Mouse (Mus musculus): ENCODE measurements around the gene Gm10647. TPM values are rescaled to one million over a fixed set of nuclear protein-coding genes. Genes with fewer than 3 reads are reported as not detected.

Gene Gm10647
- total and polyA plus RNA-seq, 3 experiments = 0.10 to 0.16 (median 0.14) TPM

- Histone ChIP-seq H3K4me3 (no peak overlapping the region), H3K27ac (no peak overlapping the region), H3K4me1 (ENCODE audit: control insufficient read depth, insufficient read depth, low read length) (peaks cover 2% of the 10 kb centered on the region), H3K27me3 (ENCODE audit: control insufficient read depth, insufficient read depth, low read length) (no peaks in the 10 kb centered on the region), H3K79me2 (replicated peaks; ENCODE audit: control insufficient read depth, insufficient read depth, low read length) (no peaks in the 10 kb centered on the region), H3K36me3 (ENCODE audit: control insufficient read depth, insufficient read depth, low read length) (no peaks in the 10 kb centered on the region), H3K9ac (ENCODE audit: low read depth, low read length) (no peak overlapping the region)
- WGBS = 42% methylated on average over 4 of the region's 4 CpGs
- DNase-seq = no peak
- no peak for TF ChIP-seq CTCF (IDR thresholded peaks at IDR 0.05)
- TF ChIP-seq POLR2A (IDR thresholded peaks at IDR 0.05; ENCODE audit: insufficient read depth, low read depth, low read length) = no peak
- no peak for TF ChIP-seq EP300 (IDR thresholded peaks at IDR 0.05; ENCODE audit: insufficient read depth, low read depth, low read length)
- intact Hi-C loops (cut with DNase I) = loop anchor here (5.0 kb wide), 1 partner anchor 105 kb away; no protein-coding TSS in a partner anchor
These were observed 35.6 kb downstream of the Gm10647 start for GRCm38 (mm10) chr9:66832366-66832908.

DNA sequence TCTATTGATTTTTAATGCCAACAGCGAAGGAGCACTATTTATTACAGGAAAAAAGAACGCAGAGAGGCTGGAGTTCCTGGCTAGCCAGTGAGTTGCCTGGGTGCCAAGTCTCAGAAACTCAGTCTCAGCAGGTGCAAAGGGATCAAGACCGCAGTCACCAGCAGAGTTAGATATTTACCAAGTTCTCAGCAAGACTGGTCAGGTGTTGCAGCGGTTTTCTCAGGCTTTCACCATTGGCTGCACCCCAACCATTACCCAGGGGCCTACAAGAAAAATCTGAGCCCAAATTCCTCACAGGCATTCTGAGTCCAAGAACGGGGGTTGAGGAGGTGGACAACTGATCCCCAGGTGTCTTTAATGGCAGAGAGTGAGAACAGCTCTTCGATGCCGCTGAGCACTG, 37.0 kb downstream of the Gm10647 start:
- Histone ChIP-seq H3K27ac (no peak overlapping the region), H3K4me3 (peak overlapping the region; percentile 86; the same call in 1 of the 2 replicates), H3K79me2 (replicated peaks; ENCODE audit: control insufficient read depth, insufficient read depth, low read length) (no peaks in the 10 kb centered on the region), H3K27me3 (ENCODE audit: control insufficient read depth, insufficient read depth, low read length) (no peaks in the 10 kb centered on the region), H3K9ac (ENCODE audit: low read depth, low read length) (no peak overlapping the region; the same call in 1 of the 2 replicates), H3K4me1 (ENCODE audit: control insufficient read depth, insufficient read depth, low read length) (peaks cover 2% of the 10 kb centered on the region), H3K36me3 (ENCODE audit: control insufficient read depth, insufficient read depth, low read length) (no peaks in the 10 kb centered on the region)
- no peak for DNase-seq
- TF ChIP-seq CTCF (IDR thresholded peaks at IDR 0.05) (no peak), POLR2A (IDR thresholded peaks at IDR 0.05; ENCODE audit: insufficient read depth, low read depth, low read length) (no peak), EP300 (IDR thresholded peaks at IDR 0.05; ENCODE audit: insufficient read depth, low read depth, low read length) (no peak)
- 40% methylated on average over 7 of the region's 7 CpGs for WGBS
- intact Hi-C loops (cut with DNase I) = loop anchor here (2.0 to 5.0 kb wide), 3 partner anchors 39 to 103 kb away; partner anchors contain the start of genes Aph1b and Rab8b

DNA sequence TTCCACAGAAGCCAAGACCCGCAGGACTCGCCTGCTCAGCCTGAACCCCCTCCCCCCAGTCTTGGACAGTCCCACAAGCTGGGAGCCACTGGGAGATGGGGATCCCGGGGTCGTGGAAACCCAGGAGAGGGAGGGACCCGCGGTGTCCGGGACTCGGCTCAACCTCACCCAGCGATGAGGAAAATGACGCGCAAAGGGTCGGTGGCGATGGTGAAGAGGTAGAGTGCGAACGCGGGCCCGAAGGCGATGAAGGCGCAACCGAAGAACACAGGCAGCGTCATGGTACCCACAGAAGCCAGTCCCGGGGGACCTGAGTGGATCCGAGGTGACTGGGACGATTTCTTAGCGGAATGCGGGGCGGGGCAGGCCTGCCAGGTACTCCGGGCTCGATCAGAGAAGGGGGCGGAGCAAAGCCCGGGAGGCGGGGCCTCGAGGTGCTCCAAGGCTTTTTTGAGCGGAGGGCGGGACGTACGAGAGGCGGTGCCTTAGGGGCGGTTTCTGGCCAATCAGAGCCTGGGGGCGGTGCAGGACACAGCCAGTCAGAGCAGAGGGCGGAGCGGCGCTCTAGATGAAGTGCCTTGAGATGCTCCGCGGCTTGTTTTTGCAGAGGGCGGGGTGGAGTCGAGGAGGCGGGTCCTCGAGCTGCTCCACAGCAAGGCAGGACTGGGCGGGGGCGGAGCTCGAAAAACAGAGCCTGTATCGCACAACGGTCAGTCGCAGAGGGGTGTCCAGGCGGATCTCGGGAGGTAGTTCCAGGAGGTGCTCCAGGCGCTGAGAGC, 37.7 kb downstream of the Gm10647 start, which contains the start of gene Aph1c:
Gene Aph1c (minus strand): TSS at position 409 of the 779 bp plus-strand sequence.
- H3K9ac ChIP-seq (ENCODE audit: low read depth, low read length) = peak within 1 kb of the TSS; percentile 58
- no peaks in the 10 kb centered on the region for H3K27me3 ChIP-seq (ENCODE audit: control insufficient read depth, insufficient read depth, low read length)
- H3K4me3 ChIP-seq = peak within 1 kb of the TSS; percentile 86
- DNase-seq = peak; percentile 97 to 99
- TF ChIP-seq POLR2A (IDR thresholded peaks at IDR 0.05; ENCODE audit: insufficient read depth, low read depth, low read length) = peak; percentile 68
- no peak; the same call in none of the 2 replicates for TF ChIP-seq EP300 (IDR thresholded peaks at IDR 0.05; ENCODE audit: insufficient read depth, low read depth, low read length)
- H3K36me3 ChIP-seq (ENCODE audit: control insufficient read depth, insufficient read depth, low read length) = no peaks in the 10 kb centered on the region
- WGBS = under 1% methylated on average over 58 of the region's 58 CpGs
- peak within 1 kb of the TSS; percentile 59 for H3K27ac ChIP-seq
- H3K4me1 ChIP-seq (ENCODE audit: control insufficient read depth, insufficient read depth, low read length) = peaks cover 2% of the 10 kb centered on the region
- no peaks in the 10 kb centered on the region for H3K79me2 ChIP-seq (replicated peaks; ENCODE audit: control insufficient read depth, insufficient read depth, low read length)
- intact Hi-C loops (cut with DNase I) = loop anchor here (2.0 to 5.0 kb wide), 3 partner anchors 40 to 103 kb away; partner anchors contain the start of genes Aph1b and Rab8b

DNA sequence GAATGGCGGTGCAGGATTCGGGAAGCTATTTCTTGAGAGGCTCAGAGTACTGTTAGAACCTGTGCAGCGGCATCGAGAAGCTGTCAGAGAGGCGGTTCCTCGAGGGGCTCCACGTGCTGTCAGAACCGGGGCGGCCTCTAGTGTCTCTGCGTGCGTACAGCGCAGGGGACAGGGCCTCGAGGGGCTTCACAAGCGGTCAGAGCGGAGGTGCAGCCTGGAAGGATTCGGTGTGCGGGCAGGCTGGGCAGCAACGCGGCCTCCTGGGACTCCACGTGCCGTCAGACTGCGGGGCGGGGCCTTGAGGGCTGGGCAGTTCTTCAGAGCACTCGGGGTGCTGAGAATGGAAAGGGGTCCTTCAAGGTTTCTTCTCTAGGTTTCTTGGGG, 38.2 kb downstream of the Gm10647 start:
- no peak for DNase-seq
- peak overlapping the region; percentile 86 for H3K4me3 ChIP-seq
- H3K27ac ChIP-seq = peak overlapping the region; percentile 10; the same call in 1 of the 2 replicates
- H3K36me3 ChIP-seq (ENCODE audit: control insufficient read depth, insufficient read depth, low read length) = no peaks in the 10 kb centered on the region
- no peaks in the 10 kb centered on the region for H3K79me2 ChIP-seq (replicated peaks; ENCODE audit: control insufficient read depth, insufficient read depth, low read length)
- TF ChIP-seq EP300 (IDR thresholded peaks at IDR 0.05; ENCODE audit: insufficient read depth, low read depth, low read length) (no peak), CTCF (IDR thresholded peaks at IDR 0.05) (no peak), POLR2A (IDR thresholded peaks at IDR 0.05; ENCODE audit: insufficient read depth, low read depth, low read length) (no peak)
- H3K9ac ChIP-seq (ENCODE audit: low read depth, low read length) = peak overlapping the region; percentile 58
- intact Hi-C loops (cut with DNase I) = loop anchor here (2.0 kb wide), 2 partner anchors 40 to 84 kb away; partner anchors contain the start of genes Aph1b and Rab8b
- under 1% methylated on average over 24 of the region's 24 CpGs for WGBS
- peaks cover 2% of the 10 kb centered on the region for H3K4me1 ChIP-seq (ENCODE audit: control insufficient read depth, insufficient read depth, low read length)
- no peaks in the 10 kb centered on the region for H3K27me3 ChIP-seq (ENCODE audit: control insufficient read depth, insufficient read depth, low read length)

GRCm38 (mm10) chr9:66846822-66847221, 50.0 kb downstream of the Gm10647 start:
- WGBS = 91% methylated on average over 5 of the region's 5 CpGs
- Histone ChIP-seq H3K4me3 (no peak overlapping the region), H3K36me3 (ENCODE audit: control insufficient read depth, insufficient read depth, low read length) (no peaks in the 10 kb centered on the region; the same call in 1 of the 2 replicates), H3K27ac (no peak overlapping the region), H3K4me1 (ENCODE audit: control insufficient read depth, insufficient read depth, low read length) (no peaks in the 10 kb centered on the region; the same call in 1 of the 2 replicates), H3K27me3 (ENCODE audit: control insufficient read depth, insufficient read depth, low read length) (no peaks in the 10 kb centered on the region), H3K79me2 (replicated peaks; ENCODE audit: control insufficient read depth, insufficient read depth, low read length) (no peaks in the 10 kb centered on the region), H3K9ac (ENCODE audit: low read depth, low read length) (no peak overlapping the region)
- no peak for DNase-seq
- TF ChIP-seq CTCF (IDR thresholded peaks at IDR 0.05) (no peak), EP300 (IDR thresholded peaks at IDR 0.05; ENCODE audit: insufficient read depth, low read depth, low read length) (no peak), POLR2A (IDR thresholded peaks at IDR 0.05; ENCODE audit: insufficient read depth, low read depth, low read length) (no peak)
- intact Hi-C loops (cut with DNase I) = no loop called here

Other genes with a start within 250 kb of the Gm10647 start
- 10 to 100 TPM; 20.6 to 20.7 TPM for gene Usp3, start 203.9 kb upstream of the Gm10647 start, total RNA-seq (2021)
- gene Usp3, start 203.9 kb upstream of the Gm10647 start, polyA plus RNA-seq (2012; rRNA removed) = 7.2 and 10.2 TPM in 2 replicates
- not detected for gene Car12, start 83.4 kb upstream of the Gm10647 start, total RNA-seq (2021)
- not detected in 2 replicates for gene Car12, start 83.4 kb upstream of the Gm10647 start, polyA plus RNA-seq (2012; rRNA removed)
- 1 to 10 TPM; 4.3 to 5.2 TPM for gene Aph1b, start 1.5 kb upstream of the Gm10647 start, total RNA-seq (2021)
- 2.3 and 5.4 TPM in 2 replicates for gene Aph1b, start 1.5 kb upstream of the Gm10647 start, polyA plus RNA-seq (2012; rRNA removed)
- 1 to 10 TPM; 1.1 to 1.2 TPM for gene Aph1c, start 37.7 kb downstream of the Gm10647 start, total RNA-seq (2021)
- 0.43 and 2.4 TPM in 2 replicates for gene Aph1c, start 37.7 kb downstream of the Gm10647 start, polyA plus RNA-seq (2012; rRNA removed)
- gene Rab8b, start 122.6 kb downstream of the Gm10647 start, total RNA-seq (2021) = 1 to 10 TPM; 8.5 to 9.8 TPM
- gene Rab8b, start 122.6 kb downstream of the Gm10647 start, polyA plus RNA-seq (2012; rRNA removed) = 5.5 and 10.0 TPM in 2 replicates
- 100 to 1,000 TPM; 157 to 180 TPM for gene Rps27l, start 149.0 kb downstream of the Gm10647 start, total RNA-seq (2021)
- gene Rps27l, start 149.0 kb downstream of the Gm10647 start, polyA plus RNA-seq (2012; rRNA removed) = 53.5 and 79.3 TPM in 2 replicates
- gene Lactb, start 178.4 kb downstream of the Gm10647 start, total RNA-seq (2021) = 10 to 100 TPM; 20.4 to 20.6 TPM
- gene Lactb, start 178.4 kb downstream of the Gm10647 start, polyA plus RNA-seq (2012; rRNA removed) = 6.8 and 10.8 TPM in 2 replicates